Mouse (Mus musculus): Measurements from ENCODE around the gene Nmb. TPM values are rescaled to one million over a fixed set of nuclear protein-coding genes. Genes with fewer than 3 reads are reported as not detected.

Gene Nmb
- total RNA-seq, 1 experiment = 17.4 TPM

DNA sequence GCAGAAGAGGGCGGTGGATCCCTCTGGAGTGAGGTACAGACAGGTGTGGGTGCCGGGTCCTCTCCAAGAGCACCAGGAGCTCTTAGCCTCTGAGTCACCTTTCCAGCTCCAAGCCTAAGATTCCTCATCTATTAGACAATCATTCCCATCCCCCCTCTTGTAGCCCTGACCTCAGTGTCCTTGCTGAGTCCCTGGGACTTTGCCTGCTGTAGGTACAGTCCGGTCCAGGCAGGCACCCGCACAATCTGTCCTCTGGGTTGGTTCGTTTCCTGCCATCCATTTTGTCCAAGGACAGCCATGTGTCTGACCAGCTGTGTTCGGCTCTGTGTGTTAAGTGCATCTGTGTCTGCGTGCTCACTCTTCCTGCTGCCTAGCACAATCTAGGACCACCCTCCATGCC is 16.3 kb downstream of the Nmb start:
- no peak for DNase-seq (ENCODE audit: low read depth, low spot score)
- Histone ChIP-seq H3K9ac (ENCODE audit: insufficient read depth, low read depth, low read length, poor library complexity, severe bottlenecking) (peak overlapping the region; percentile 20; the same call in 1 of the 2 replicates), H3K9me3 (ENCODE audit: control insufficient read depth, insufficient read depth, low read depth, low read length) (no peaks in the 10 kb centered on the region), H3K27ac (ENCODE audit: insufficient read depth, low read depth, low read length, poor library complexity, severe bottlenecking) (peak overlapping the region; percentile 46), H3K36me3 (ENCODE audit: control insufficient read depth, insufficient read depth, low read length, poor library complexity, severe bottlenecking) (peaks cover 26% of the 10 kb centered on the region), H3K4me1 (ENCODE audit: control insufficient read depth in 2 of 2, insufficient read depth in 2 of 2, low read length in 2 of 2, poor library complexity in 1 of 2) (peaks cover 0 to 7% of the 10 kb centered on the region in 2 experiments; a peak in 2 of 4 replicates), H3K4me3 (ENCODE audit: insufficient read depth in 1 of 2, low read depth in 1 of 2, low read length in 2 of 2, poor library complexity in 1 of 2, severe bottlenecking in 1 of 2) (peak overlapping the region in 1 of 2 experiments; percentile 43; a peak in 3 of 4 replicates)
- TF ChIP-seq CHD2 (IDR thresholded peaks at IDR 0.05; ENCODE audit: low read depth, low read length) = no peak
- TF ChIP-seq HCFC1 (IDR thresholded peaks at IDR 0.05; ENCODE audit: borderline replicate concordance, insufficient read depth, low read length) = no peak
- no peak for TF ChIP-seq ZC3H11A (IDR thresholded peaks at IDR 0.05; ENCODE audit: borderline replicate concordance, low read depth, low read length)
- no peak for TF ChIP-seq MAFK (IDR thresholded peaks at IDR 0.05; ENCODE audit: insufficient read depth, low read depth, low read length)
- TF ChIP-seq ZNF384 (IDR thresholded peaks at IDR 0.05; ENCODE audit: low read depth, low read length) = no peak
- in situ Hi-C loops (cut with MboI; ENCODE audit: low sequenced_read_pairs in 2 of 2, unreplicated experiment in 2 of 2) = loop anchor here in 1 of 2 experiments (10.0 kb wide), 2 partner anchors 176 to 266 kb away; no protein-coding TSS in a partner anchor

DNA sequence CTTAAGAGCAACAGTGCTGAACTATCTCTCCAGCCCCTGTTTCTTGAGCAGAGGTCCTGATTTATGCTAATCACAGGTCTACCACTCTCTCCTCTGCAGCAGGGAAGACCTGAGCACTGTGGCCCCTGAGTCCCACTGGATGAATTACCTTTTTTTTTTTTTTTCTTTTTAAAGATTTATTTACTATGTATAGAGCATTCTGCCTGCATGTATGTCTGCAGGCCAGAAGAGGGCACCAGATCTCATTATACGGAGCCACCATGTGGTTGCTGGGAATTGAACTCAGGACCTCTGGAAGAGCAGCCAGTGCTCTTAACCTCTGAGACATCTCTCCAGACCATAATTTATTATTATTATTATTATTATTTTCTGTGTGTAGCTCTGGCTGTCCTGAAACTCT is 19.2 kb downstream of the Nmb start:
- H3K9ac ChIP-seq (ENCODE audit: insufficient read depth, low read depth, low read length, poor library complexity, severe bottlenecking) = no peak overlapping the region
- no peak overlapping the region for H3K4me3 ChIP-seq (ENCODE audit: insufficient read depth in 1 of 2, low read depth in 1 of 2, low read length in 2 of 2, poor library complexity in 1 of 2, severe bottlenecking in 1 of 2)
- TF ChIP-seq ZNF384 (IDR thresholded peaks at IDR 0.05; ENCODE audit: low read depth, low read length) = peak; percentile 42; the same call in 1 of the 2 replicates
- no peak for TF ChIP-seq CHD2 (IDR thresholded peaks at IDR 0.05; ENCODE audit: low read depth, low read length)
- no peak for DNase-seq (ENCODE audit: low read depth, low spot score)
- H3K27ac ChIP-seq (ENCODE audit: insufficient read depth, low read depth, low read length, poor library complexity, severe bottlenecking) = no peak overlapping the region
- no peaks in the 10 kb centered on the region for H3K9me3 ChIP-seq (ENCODE audit: control insufficient read depth, insufficient read depth, low read depth, low read length)
- H3K36me3 ChIP-seq (ENCODE audit: control insufficient read depth, insufficient read depth, low read length, poor library complexity, severe bottlenecking) = peaks cover under 1% of the 10 kb centered on the region; the same call in 1 of the 2 replicates
- peaks cover 0 to 7% of the 10 kb centered on the region in 2 experiments; a peak in 2 of 4 replicates for H3K4me1 ChIP-seq (ENCODE audit: control insufficient read depth in 2 of 2, insufficient read depth in 2 of 2, low read length in 2 of 2, poor library complexity in 1 of 2)
- in situ Hi-C loops (cut with MboI; ENCODE audit: low sequenced_read_pairs in 2 of 2, unreplicated experiment in 2 of 2) = loop anchor here in 1 of 2 experiments (10.0 kb wide), 2 partner anchors 179 to 269 kb away; no protein-coding TSS in a partner anchor

DNA sequence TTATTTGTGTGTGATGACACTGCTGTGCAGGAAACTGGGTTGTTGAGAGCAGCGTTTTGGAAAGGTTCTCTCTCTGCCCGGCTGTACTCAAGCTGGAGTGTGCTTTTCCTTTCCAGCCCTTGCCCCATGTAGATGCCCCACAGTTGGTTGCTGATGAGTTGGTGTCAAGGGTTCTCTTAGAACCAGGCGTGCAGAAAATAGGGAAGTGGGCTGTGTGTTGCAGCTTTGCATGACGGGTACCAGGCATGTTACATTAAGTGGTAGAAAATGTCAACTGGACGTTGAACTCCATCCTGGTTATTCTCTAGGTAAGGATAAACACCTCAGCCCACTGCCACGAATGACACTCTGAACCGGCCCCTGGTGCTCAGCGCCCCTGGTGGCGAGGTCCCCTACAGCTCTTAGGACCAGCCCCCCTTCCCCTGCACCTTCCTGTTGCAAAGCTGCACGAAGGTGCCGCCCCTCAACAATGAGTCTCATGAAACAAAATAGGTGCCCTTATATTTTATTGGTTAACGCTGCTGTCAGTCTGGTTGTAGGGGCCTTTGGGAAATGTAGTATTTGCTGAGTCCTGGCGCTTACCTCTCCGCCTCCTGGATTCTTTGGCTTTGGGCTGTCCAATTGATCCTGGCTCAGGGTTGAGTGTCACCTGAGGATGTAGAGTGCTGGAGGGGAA is 21.9 kb downstream of the Nmb start:
- Histone ChIP-seq H3K27ac (ENCODE audit: insufficient read depth, low read depth, low read length, poor library complexity, severe bottlenecking) (no peak overlapping the region), H3K9ac (ENCODE audit: insufficient read depth, low read depth, low read length, poor library complexity, severe bottlenecking) (no peak overlapping the region), H3K4me3 (ENCODE audit: insufficient read depth in 1 of 2, low read depth in 1 of 2, low read length in 2 of 2, poor library complexity in 1 of 2, severe bottlenecking in 1 of 2) (no peak overlapping the region), H3K9me3 (ENCODE audit: control insufficient read depth, insufficient read depth, low read depth, low read length) (no peaks in the 10 kb centered on the region), H3K36me3 (ENCODE audit: control insufficient read depth, insufficient read depth, low read length, poor library complexity, severe bottlenecking) (no peaks in the 10 kb centered on the region; the same call in 1 of the 2 replicates), H3K4me1 (ENCODE audit: control insufficient read depth in 2 of 2, insufficient read depth in 2 of 2, low read length in 2 of 2, poor library complexity in 1 of 2) (no peaks in the 10 kb centered on the region; a peak in 1 of 4 replicates)
- TF ChIP-seq MAFK (IDR thresholded peaks at IDR 0.05; ENCODE audit: insufficient read depth, low read depth, low read length) (no peak), HCFC1 (IDR thresholded peaks at IDR 0.05; ENCODE audit: borderline replicate concordance, insufficient read depth, low read length) (no peak), ZC3H11A (IDR thresholded peaks at IDR 0.05; ENCODE audit: borderline replicate concordance, low read depth, low read length) (no peak), CHD2 (IDR thresholded peaks at IDR 0.05; ENCODE audit: low read depth, low read length) (no peak), ZNF384 (IDR thresholded peaks at IDR 0.05; ENCODE audit: low read depth, low read length) (no peak)
- no peak for DNase-seq (ENCODE audit: low read depth, low spot score)
- in situ Hi-C loops (cut with MboI; ENCODE audit: low sequenced_read_pairs in 2 of 2, unreplicated experiment in 2 of 2) = loop anchor here in 1 of 2 experiments (10.0 kb wide), 2 partner anchors 182 to 272 kb away; no protein-coding TSS in a partner anchor

DNA sequence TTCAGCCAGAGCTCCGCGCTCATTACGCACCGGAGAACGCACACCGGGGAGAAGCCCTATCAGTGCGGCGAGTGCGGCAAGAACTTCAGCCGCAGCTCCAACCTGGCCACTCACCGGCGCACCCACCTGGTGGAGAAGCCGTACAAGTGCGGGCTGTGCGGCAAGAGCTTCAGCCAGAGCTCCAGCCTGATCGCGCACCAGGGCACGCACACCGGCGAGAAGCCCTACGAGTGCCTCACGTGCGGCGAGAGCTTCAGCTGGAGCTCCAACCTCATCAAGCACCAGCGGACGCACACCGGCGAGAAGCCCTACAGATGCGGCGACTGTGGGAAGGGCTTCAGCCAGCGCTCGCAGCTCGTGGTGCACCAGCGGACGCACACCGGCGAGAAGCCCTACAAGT is 29.1 kb downstream of the Nmb start:
- in situ Hi-C loops (cut with MboI; ENCODE audit: low sequenced_read_pairs in 2 of 2, unreplicated experiment in 2 of 2) = no loop called here
- Histone ChIP-seq H3K9ac (ENCODE audit: insufficient read depth, low read depth, low read length, poor library complexity, severe bottlenecking) (peak overlapping the region; percentile 34), H3K9me3 (ENCODE audit: control insufficient read depth, insufficient read depth, low read depth, low read length) (no peaks in the 10 kb centered on the region), H3K4me1 (ENCODE audit: control insufficient read depth in 2 of 2, insufficient read depth in 2 of 2, low read length in 2 of 2, poor library complexity in 1 of 2) (peaks cover 0 to 2% of the 10 kb centered on the region in 2 experiments; a peak in 2 of 4 replicates), H3K36me3 (ENCODE audit: control insufficient read depth, insufficient read depth, low read length, poor library complexity, severe bottlenecking) (no peaks in the 10 kb centered on the region), H3K4me3 (ENCODE audit: insufficient read depth in 1 of 2, low read depth in 1 of 2, low read length in 2 of 2, poor library complexity in 1 of 2, severe bottlenecking in 1 of 2) (peak overlapping the region; percentile 62 to 64), H3K27ac (ENCODE audit: insufficient read depth, low read depth, low read length, poor library complexity, severe bottlenecking) (no peak overlapping the region)
- no peak for DNase-seq (ENCODE audit: low read depth, low spot score)
- TF ChIP-seq CHD2 (IDR thresholded peaks at IDR 0.05; ENCODE audit: low read depth, low read length) (no peak), ZNF384 (IDR thresholded peaks at IDR 0.05; ENCODE audit: low read depth, low read length) (no peak), ZC3H11A (IDR thresholded peaks at IDR 0.05; ENCODE audit: borderline replicate concordance, low read depth, low read length) (no peak)
